Mouse (Mus musculus) liver, adult 2 months (tissue): ENCODE measurements at regions not wholly inside any gene's neighbourhood (a gene's known extent, or its start where the extent isn't known, plus 50 kb on each side); places are given as distances from the start of the nearest gene placed in this dataset.

Experiments
- DNase-seq: peaks from one replicate; pipeline ENCODE4 v3.0.0-alpha.2; 2011; ENCODE audit warnings: low read depth, low spot score; ENCODE audit errors: extremely low read depth
- H3K27ac ChIP-seq: fragments of 200-500 bp; replicated peaks from 2 replicates; pipeline ENCODE4 v1.5.1; 2012; ENCODE audit warnings: low read depth, mild to moderate bottlenecking, control low read depth, inconsistent platforms, low read length; ENCODE audit not compliant: insufficient read depth
- H3K27me3 ChIP-seq: fragments of 200-500 bp; 2 replicates; pipeline ENCODE4 v1.6.1; 2012; ENCODE audit warnings: mild to moderate bottlenecking, moderate library complexity, low read length, inconsistent platforms; ENCODE audit not compliant: control insufficient read depth, insufficient read depth
- H3K36me3 ChIP-seq: fragments of 200-500 bp; 2 replicates; pipeline ENCODE4 v1.6.1; 2012; ENCODE audit warnings: low read length, inconsistent platforms; ENCODE audit not compliant: control insufficient read depth, insufficient read depth
- H3K4me1 ChIP-seq: fragments of 200-500 bp; 2 replicates; pipeline ENCODE4 v1.6.1; 2011; ENCODE audit warnings: low read length; ENCODE audit not compliant: control insufficient read depth, insufficient read depth
- H3K4me3 ChIP-seq: fragments of 200-500 bp; 2 replicates; pipeline ENCODE4 v1.5.1; 2011; ENCODE audit warnings: low read depth, mild to moderate bottlenecking, control low read depth, low read length, moderate library complexity; ENCODE audit not compliant: insufficient read depth
- H3K79me2 ChIP-seq: fragments of 200-500 bp; 2 replicates; pipeline ENCODE4 v1.6.1; 2012; ENCODE audit warnings: inconsistent platforms, mild to moderate bottlenecking, low read length, moderate library complexity; ENCODE audit not compliant: control insufficient read depth, insufficient read depth
- H3K9ac ChIP-seq: fragments of 200-500 bp; 2 replicates; pipeline ENCODE4 v1.6.1; 2012; ENCODE audit warnings: low read depth, mild to moderate bottlenecking, control low read depth, inconsistent platforms, low read length
- CTCF ChIP-seq: fragments of 200-500 bp; IDR thresholded peaks from 2 replicates; pipeline ENCODE4 v1.5.1; 2011; ENCODE audit warnings: low read depth, low read length, control low read depth
- POLR2A ChIP-seq: fragments of 200-500 bp; IDR thresholded peaks from 2 replicates; pipeline ENCODE4 v1.6.1; 2011; ENCODE audit warnings: low read length, control low read depth; ENCODE audit not compliant: insufficient read depth; ENCODE audit errors: extremely low read depth
- WGBS: fragments of 180-500 bp; shearing (Covaris S2); methylation state at CpG from one replicate; pipeline ENCODE4 v1.1.7; 2018; 5-methylcytosine and 5-hydroxymethylcytosine counted together

DNA sequence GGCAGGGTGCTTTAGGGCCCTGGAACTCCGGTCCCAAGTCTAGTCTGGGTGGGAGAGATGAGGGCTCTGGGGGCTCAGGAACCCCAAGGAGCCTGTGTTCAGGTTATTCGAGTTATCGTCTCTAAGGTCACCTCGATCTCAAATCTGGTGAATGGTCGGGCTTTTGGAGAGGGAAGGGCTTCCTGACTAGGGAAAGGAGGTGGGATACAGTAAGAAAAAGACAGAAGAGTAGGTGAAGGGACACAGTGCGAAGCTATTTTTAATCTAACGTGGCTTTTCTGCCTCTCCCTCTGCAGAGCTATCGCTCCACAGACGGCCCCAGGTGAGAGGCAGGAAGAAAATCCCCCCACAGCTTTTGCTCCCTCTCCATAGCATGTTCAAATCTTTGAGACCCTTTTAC is 81.8 kb upstream of the Hsd17b12 start:
- no peaks in the 10 kb centered on the region for H3K36me3 ChIP-seq
- H3K79me2 ChIP-seq = no peaks in the 10 kb centered on the region
- peaks cover 18% of the 10 kb centered on the region; the same call in 1 of the 2 replicates for H3K27me3 ChIP-seq
- H3K9ac ChIP-seq = no peak overlapping the region
- H3K4me1 ChIP-seq = no peaks in the 10 kb centered on the region
- DNase-seq = no peak
- no peak overlapping the region for H3K4me3 ChIP-seq
- TF ChIP-seq CTCF (no peak), POLR2A (no peak)
- 39% methylated on average over 9 of the region's 9 CpGs for WGBS
- H3K27ac ChIP-seq = no peak overlapping the region

DNA sequence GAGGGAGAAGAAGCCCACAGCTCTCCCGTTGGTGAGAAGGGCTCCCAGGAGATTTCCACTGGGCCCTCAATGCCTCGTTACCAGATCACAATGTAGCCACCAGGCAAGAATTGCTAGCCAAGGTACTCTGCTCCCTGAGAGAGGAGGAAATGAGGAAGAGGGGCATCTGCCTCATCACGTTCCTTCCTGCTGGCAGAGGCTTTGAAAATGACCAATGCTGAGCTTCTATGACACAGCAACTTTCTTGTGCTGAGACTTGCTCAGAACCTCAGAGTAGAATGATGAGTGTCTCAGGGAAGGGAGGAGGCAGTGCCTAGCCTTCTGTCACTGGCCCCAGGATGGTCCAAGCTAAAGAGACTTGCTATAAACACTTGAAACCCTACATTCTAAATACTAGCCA is 78.7 kb upstream of the Hsd17b12 start:
- H3K36me3 ChIP-seq = no peaks in the 10 kb centered on the region
- H3K79me2 ChIP-seq = no peaks in the 10 kb centered on the region
- DNase-seq = no peak
- WGBS = 49% methylated on average over 3 of the region's 3 CpGs
- TF ChIP-seq CTCF (no peak), POLR2A (no peak)
- H3K4me1 ChIP-seq = no peaks in the 10 kb centered on the region
- H3K27me3 ChIP-seq = peaks cover 9% of the 10 kb centered on the region; the same call in 1 of the 2 replicates
- no peak overlapping the region for H3K4me3 ChIP-seq
- H3K9ac ChIP-seq = no peak overlapping the region
- no peak overlapping the region for H3K27ac ChIP-seq

DNA sequence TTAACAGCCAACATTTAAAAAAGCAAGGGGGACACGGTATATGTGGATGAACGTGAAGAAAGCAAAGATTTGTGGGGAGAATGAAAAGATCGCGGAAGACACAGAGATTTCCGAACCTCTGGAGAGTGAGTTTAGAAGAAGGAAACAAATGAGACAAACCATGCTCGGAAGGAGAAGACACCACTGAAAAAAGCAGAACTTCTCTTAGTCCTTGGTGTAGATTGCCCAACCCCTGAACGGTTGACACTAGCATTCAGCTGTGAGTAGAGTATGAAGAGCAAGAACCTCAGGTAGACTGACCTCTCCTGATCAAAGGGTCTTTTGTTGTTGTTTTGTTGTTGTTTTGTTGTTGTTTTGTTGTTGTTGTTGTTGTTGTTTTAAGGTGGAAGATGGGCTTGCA is 75.8 kb upstream of the Hsd17b12 start:
- no peak overlapping the region for H3K4me3 ChIP-seq
- no peak overlapping the region for H3K27ac ChIP-seq
- H3K79me2 ChIP-seq = no peaks in the 10 kb centered on the region
- 80% methylated on average over 7 of the region's 7 CpGs for WGBS
- TF ChIP-seq CTCF (no peak), POLR2A (no peak)
- no peaks in the 10 kb centered on the region for H3K36me3 ChIP-seq
- H3K9ac ChIP-seq = no peak overlapping the region
- no peak for DNase-seq
- no peaks in the 10 kb centered on the region; the same call in 1 of the 2 replicates for H3K27me3 ChIP-seq
- H3K4me1 ChIP-seq = no peaks in the 10 kb centered on the region

DNA sequence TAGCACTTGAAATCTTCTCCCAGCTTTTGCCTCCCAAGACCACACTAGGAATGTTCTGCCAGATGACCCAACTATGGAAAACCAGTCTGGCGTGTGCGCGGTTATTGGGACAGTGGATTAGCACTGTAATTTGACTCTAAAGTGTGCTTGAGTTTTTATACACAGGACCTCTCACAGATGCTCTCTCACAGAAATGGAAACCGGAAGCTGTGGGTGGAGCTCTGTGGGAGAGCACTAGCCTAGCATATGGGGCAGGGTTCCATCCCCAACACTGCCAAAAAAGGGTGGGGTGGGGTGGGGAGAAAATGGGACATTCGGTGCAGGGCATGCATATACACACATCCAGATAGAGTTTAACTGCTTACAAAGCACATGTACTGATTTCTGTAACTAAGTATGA is 61.7 kb upstream of the Hsd17b12 start:
- no peak for TF ChIP-seq POLR2A
- TF ChIP-seq CTCF = no peak
- Histone ChIP-seq H3K36me3 (no peaks in the 10 kb centered on the region), H3K79me2 (no peaks in the 10 kb centered on the region), H3K4me1 (no peaks in the 10 kb centered on the region), H3K9ac (no peak overlapping the region), H3K27me3 (no peaks in the 10 kb centered on the region; the same call in 1 of the 2 replicates), H3K4me3 (no peak overlapping the region), H3K27ac (no peak overlapping the region)
- no peak for DNase-seq
- 72% methylated on average over 5 of the region's 5 CpGs for WGBS

DNA sequence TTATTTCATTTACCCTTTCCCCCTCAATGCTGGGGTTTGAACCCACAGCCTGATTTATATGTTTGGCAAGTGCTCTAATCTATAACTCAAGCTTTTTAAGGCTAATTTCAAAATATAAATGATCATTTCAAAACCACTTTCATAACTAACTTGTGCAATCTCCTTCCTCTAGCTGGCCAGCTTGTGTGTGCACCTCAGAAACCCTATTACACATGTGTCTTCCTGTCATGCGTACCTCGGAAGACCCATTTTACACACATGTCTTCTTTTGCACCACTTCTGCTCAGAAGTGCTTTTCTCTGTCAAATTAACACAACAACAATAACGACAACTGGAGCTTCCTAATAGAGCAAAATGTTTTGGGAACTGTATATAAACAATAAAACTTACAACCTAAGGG is 59.7 kb upstream of the Hsd17b12 start:
- Histone ChIP-seq H3K27ac (no peak overlapping the region), H3K27me3 (no peaks in the 10 kb centered on the region; the same call in 1 of the 2 replicates)

DNA sequence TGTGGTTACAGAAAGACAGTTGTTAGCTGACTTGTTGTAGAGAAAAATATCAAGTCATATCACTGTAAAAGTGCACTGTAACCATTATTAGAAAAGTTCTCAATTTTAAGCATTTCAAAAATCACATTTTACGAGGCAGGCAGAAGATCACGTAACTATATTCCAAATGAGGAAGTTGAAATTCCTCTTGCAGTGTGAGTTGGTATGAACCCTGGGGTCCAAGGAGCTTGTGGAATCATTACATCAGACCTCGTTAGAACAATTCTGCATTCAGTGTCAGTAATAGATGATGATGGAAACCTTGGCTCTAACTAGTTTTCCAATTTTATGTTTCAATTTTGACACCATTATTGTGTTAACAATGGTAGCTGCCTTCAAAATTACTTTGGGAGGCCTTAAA is 57.7 kb upstream of the Hsd17b12 start:
- Histone ChIP-seq H3K36me3 (no peaks in the 10 kb centered on the region), H3K27ac (no peak overlapping the region), H3K4me1 (no peaks in the 10 kb centered on the region), H3K9ac (no peak overlapping the region), H3K4me3 (no peak overlapping the region), H3K27me3 (no peaks in the 10 kb centered on the region; the same call in 1 of the 2 replicates), H3K79me2 (no peaks in the 10 kb centered on the region)
- no peak for DNase-seq
- TF ChIP-seq POLR2A (no peak), CTCF (no peak)
- 82% methylated on average over 3 of the region's 3 CpGs for WGBS

More for the DNA sequence above, 59.7 kb upstream of the Hsd17b12 start:
- no peaks in the 10 kb centered on the region for H3K36me3 ChIP-seq
- H3K4me1 ChIP-seq = no peaks in the 10 kb centered on the region
- no peak overlapping the region for H3K9ac ChIP-seq
- DNase-seq = no peak
- no peak for TF ChIP-seq POLR2A
- TF ChIP-seq CTCF = no peak
- WGBS = 83% methylated on average over 3 of the region's 3 CpGs
- H3K4me3 ChIP-seq = no peak overlapping the region
- no peaks in the 10 kb centered on the region for H3K79me2 ChIP-seq
